In the genomic region with DNA sequence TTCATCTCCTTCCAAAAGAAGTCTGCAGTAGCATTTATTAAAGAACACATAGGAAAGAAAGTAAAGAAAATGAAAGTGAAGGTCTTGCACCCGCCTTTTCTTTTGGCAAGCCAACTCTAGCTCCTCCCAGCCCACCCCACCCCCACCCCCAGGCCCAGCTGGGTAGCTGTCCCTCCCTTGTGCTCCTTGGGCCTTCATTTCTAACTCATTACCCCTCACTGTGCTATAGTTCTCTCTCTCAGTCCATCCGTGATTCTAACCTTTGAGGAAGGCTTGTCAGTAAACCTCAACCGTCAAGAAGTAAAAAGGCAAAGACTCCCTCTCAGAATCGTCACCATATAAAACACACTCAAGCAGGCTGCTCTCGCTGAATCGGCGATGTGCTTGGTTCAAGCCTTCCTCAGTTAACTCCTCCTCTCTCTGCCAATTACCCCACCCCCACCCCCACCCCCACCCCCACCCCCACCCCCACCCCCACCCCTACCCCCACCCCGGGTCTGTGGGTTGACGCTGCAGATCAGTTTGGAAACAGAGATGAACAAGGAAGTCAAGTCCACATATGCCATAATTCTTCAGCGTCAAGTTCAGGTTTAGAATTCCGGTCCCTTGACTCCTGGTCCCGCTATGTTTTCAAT, we compare ENCODE assay signal across 7 mouse cellular contexts. TPM values are rescaled to one million over a fixed set of nuclear protein-coding genes. Genes with fewer than 3 reads are reported as not detected.
A peak's percentile ranks its signal among the peaks of the same experiment; 100 is the strongest.
DNase-seq lines count a peak whose midpoint lies in the region; ATAC-seq lines count a peak whose summit lies in the region.

No protein-coding gene starts in this region.

- peak; percentile 59; the same call in 1 of the 2 replicates for ATAC-seq in forebrain, embryonic 12.5 days (ENCODE audit: low FRiP score)
- no peak for ATAC-seq in limb, embryonic 15.5 days (ENCODE audit: insufficient number of reproducible peaks, low FRiP score, low TSS enrichment, low read depth)

- peaks cover 15% of the 10 kb centered on the region for H3K4me1 ChIP-seq in forebrain, embryonic 12.5 days
- H3K4me1 ChIP-seq in limb, embryonic 15.5 days, result peaks cover 20% of the 10 kb centered on the region

- 0 out of 2 replicates have a peak overlapping the region, but pooled peaks have one; percentile 4 for H3K4me3 ChIP-seq in forebrain, embryonic 12.5 days (replicated peaks)
- H3K4me3 ChIP-seq in limb, embryonic 15.5 days, result no peak overlapping the region

- peaks cover 32% of the 10 kb centered on the region for H3K27me3 ChIP-seq in forebrain, embryonic 12.5 days
- H3K27me3 ChIP-seq in limb, embryonic 15.5 days, result no peaks in the 10 kb centered on the region

- 8% methylated on average over 12 of the region's 12 CpGs for WGBS in forebrain, embryonic 12.5 days
- 18% methylated on average over 12 of the region's 12 CpGs for WGBS in limb, embryonic 15.5 days

- no peaks in the 10 kb centered on the region for H3K9me3 ChIP-seq in forebrain, embryonic 12.5 days
- no peaks in the 10 kb centered on the region for H3K9me3 ChIP-seq in limb, embryonic 15.5 days

- DNase-seq in retina, postnatal 1 day, result peak; percentile 64
- no peak for DNase-seq in retina, embryonic 14.5 days (ENCODE audit: low spot score)
- DNase-seq in spleen, postnatal 36 days (ENCODE audit: low spot score in 2 of 2), result no peak
- no peak for DNase-seq in left cerebral cortex, adult 9 months (ENCODE audit: low spot score in 2 of 2)
- DNase-seq in adrenal gland, postnatal 14 days, result no peak

- no peaks in the 10 kb centered on the region for H3K36me3 ChIP-seq in forebrain, embryonic 12.5 days (replicated peaks)
- no peaks in the 10 kb centered on the region for H3K36me3 ChIP-seq in limb, embryonic 15.5 days

- H3K27ac ChIP-seq in forebrain, embryonic 12.5 days, result peak overlapping the region; percentile 25; the same call in 1 of the 2 replicates
- no peak overlapping the region for H3K27ac ChIP-seq in limb, embryonic 15.5 days

- H3K9ac ChIP-seq in forebrain, embryonic 12.5 days, result no peak overlapping the region
- no peak overlapping the region for H3K9ac ChIP-seq in limb, embryonic 15.5 days

- H3K4me2 ChIP-seq in forebrain, embryonic 12.5 days, result peak overlapping the region; percentile 43
- H3K4me2 ChIP-seq in limb, embryonic 15.5 days, result peak overlapping the region; percentile 20; the same call in 1 of the 2 replicates

RNA-seq across cellular contexts. Expression of a gene that starts 5.9 kb away (rescaled TPM):
- 63.9 and 75.1 TPM in 2 replicates for polyA plus RNA-seq in forebrain, embryonic 12.5 days (2016; fragmentation: Nextera tagmentation; extraction: Ambion mirVana)
- 28.4 and 33.9 TPM in 2 replicates for polyA plus RNA-seq in limb, embryonic 15.5 days (2015; fragmentation: Nextera tagmentation; extraction: Ambion mirVana)
- 12.3 and 16.9 TPM in 2 replicates for total RNA-seq in adrenal gland, postnatal 14 days (2021)
